Mouse (Mus musculus): ENCODE results near the gene Tapt1. TPM values are rescaled to one million over a fixed set of nuclear protein-coding genes. Genes with fewer than 3 reads are reported as not detected.

Gene Tapt1
- polyA plus RNA-seq, 1 experiment, result 41.9 TPM

DNA sequence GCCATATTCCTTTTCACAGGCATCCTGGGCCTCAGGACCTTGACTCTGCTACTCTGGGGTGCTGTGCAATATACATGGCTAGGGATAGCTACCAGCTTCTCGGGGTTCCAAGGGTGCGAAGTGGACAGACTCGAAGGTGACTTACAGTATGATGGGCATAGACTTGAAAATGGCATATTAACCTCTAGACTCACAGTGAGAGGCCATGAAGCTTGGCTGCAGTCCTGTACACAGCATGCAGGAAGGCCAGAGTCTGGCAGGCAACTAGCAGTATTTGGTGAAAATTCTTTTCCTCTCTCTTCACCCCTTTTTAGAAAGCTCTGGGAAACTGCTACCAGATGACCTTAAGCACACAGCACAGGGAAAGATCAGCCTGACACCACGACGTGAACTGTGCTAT lies 52.4 kb downstream of the Tapt1 start:
- no peaks in the 10 kb centered on the region for H3K4me1 ChIP-seq (ENCODE audit: control insufficient read depth, insufficient read depth, low read length)
- TF ChIP-seq CTCF (IDR thresholded peaks at IDR 0.05; ENCODE audit: control insufficient read depth, insufficient read depth, low read length), result no peak
- no peak for TF ChIP-seq POLR2A (IDR thresholded peaks at IDR 0.05; ENCODE audit: borderline replicate concordance, control insufficient read depth, low read depth, low read length)
- 96% methylated on average over 5 of the region's 5 CpGs for WGBS
- no peak overlapping the region for H3K27ac ChIP-seq (ENCODE audit: control insufficient read depth, insufficient read depth, low read depth, low read length, poor library complexity)
- H3K4me3 ChIP-seq (replicated peaks; ENCODE audit: control insufficient read depth, low read depth, low read length), result no peak overlapping the region

GRCm38 (mm10) chr5:44166866-44167265 lies 59.6 kb downstream of the Tapt1 start:
- Histone ChIP-seq H3K4me1 (ENCODE audit: control insufficient read depth, insufficient read depth, low read length) (no peaks in the 10 kb centered on the region), H3K4me3 (replicated peaks; ENCODE audit: control insufficient read depth, low read depth, low read length) (no peak overlapping the region), H3K27ac (ENCODE audit: control insufficient read depth, insufficient read depth, low read depth, low read length, poor library complexity) (no peak overlapping the region)
- 77% methylated on average over 6 of the region's 6 CpGs for WGBS
- no peak for TF ChIP-seq CTCF (IDR thresholded peaks at IDR 0.05; ENCODE audit: control insufficient read depth, insufficient read depth, low read length)
- no peak for TF ChIP-seq POLR2A (IDR thresholded peaks at IDR 0.05; ENCODE audit: borderline replicate concordance, control insufficient read depth, low read depth, low read length)

DNA sequence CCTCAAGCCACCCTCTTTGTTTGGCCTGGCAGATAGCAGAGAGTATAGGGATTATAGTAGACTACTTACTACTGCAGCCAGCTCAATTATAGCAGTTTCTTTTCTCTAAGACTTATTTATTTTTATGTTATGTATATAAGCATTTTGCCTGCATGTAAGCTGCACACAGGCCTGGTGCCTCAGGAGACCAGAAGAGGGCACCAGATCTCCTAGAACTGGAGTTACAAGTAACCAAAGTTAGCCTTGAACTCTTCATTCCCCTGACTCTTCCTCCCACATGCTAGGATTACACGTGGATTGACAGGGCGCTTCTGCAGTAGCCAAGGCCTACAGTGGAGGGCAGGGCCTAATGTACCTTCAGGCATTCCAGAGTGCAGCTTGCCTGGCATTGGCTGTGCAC lies 60.6 kb downstream of the Tapt1 start:
- 51% methylated on average over 2 of the region's 2 CpGs for WGBS
- no peak overlapping the region for H3K4me3 ChIP-seq (replicated peaks; ENCODE audit: control insufficient read depth, low read depth, low read length)
- H3K27ac ChIP-seq (ENCODE audit: control insufficient read depth, insufficient read depth, low read depth, low read length, poor library complexity), result no peak overlapping the region
- TF ChIP-seq POLR2A (IDR thresholded peaks at IDR 0.05; ENCODE audit: borderline replicate concordance, control insufficient read depth, low read depth, low read length), result no peak
- TF ChIP-seq CTCF (IDR thresholded peaks at IDR 0.05; ENCODE audit: control insufficient read depth, insufficient read depth, low read length), result peak; percentile 45
- no peaks in the 10 kb centered on the region for H3K4me1 ChIP-seq (ENCODE audit: control insufficient read depth, insufficient read depth, low read length)

DNA sequence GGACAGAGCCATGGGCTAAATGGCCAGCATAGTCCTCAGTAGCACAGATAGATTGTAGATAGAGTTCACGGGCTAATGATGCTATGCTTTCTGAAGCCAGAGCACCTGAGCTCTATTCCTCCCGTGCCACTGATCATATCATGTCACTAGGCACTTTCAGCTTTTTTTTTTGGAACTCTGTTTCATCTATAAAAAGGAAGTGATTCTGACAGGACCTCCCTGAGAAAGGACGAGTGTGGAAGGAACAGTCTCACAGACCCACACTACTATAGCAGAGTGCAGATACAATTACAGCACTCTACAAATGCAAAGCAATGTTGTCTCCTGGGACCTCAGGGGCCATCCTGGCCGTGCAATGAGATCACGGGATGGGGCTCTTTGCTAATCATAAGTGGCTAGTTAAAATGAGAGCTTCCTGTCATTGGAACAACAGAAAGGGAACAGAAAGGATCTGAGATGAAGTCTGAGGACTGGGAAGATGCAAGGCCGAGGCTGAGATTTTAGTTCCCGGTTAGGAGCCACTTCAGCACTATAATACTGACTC lies 62.1 kb downstream of the Tapt1 start:
- no peak overlapping the region for H3K4me3 ChIP-seq (replicated peaks; ENCODE audit: control insufficient read depth, low read depth, low read length)
- 37% methylated on average over 7 of the region's 7 CpGs for WGBS
- no peak overlapping the region for H3K27ac ChIP-seq (ENCODE audit: control insufficient read depth, insufficient read depth, low read depth, low read length, poor library complexity)
- no peak for TF ChIP-seq CTCF (IDR thresholded peaks at IDR 0.05; ENCODE audit: control insufficient read depth, insufficient read depth, low read length)
- TF ChIP-seq POLR2A (IDR thresholded peaks at IDR 0.05; ENCODE audit: borderline replicate concordance, control insufficient read depth, low read depth, low read length), result no peak
- H3K4me1 ChIP-seq (ENCODE audit: control insufficient read depth, insufficient read depth, low read length), result no peaks in the 10 kb centered on the region; the same call in 1 of the 2 replicates

- Histone ChIP-seq H3K4me3 (replicated peaks; ENCODE audit: control insufficient read depth, low read depth, low read length) (no peak overlapping the region), H3K4me1 (ENCODE audit: control insufficient read depth, insufficient read depth, low read length) (no peaks in the 10 kb centered on the region; the same call in 1 of the 2 replicates), H3K27ac (ENCODE audit: control insufficient read depth, insufficient read depth, low read depth, low read length, poor library complexity) (peak overlapping the region; percentile 51; the same call in 1 of the 2 replicates)
- no peak for TF ChIP-seq POLR2A (IDR thresholded peaks at IDR 0.05; ENCODE audit: borderline replicate concordance, control insufficient read depth, low read depth, low read length)
- no peak for TF ChIP-seq CTCF (IDR thresholded peaks at IDR 0.05; ENCODE audit: control insufficient read depth, insufficient read depth, low read length)
- WGBS, result 88% methylated on average over 3 of the region's 3 CpGs
These were observed 63.1 kb downstream of the Tapt1 start for GRCm38 (mm10) chr5:44163318-44163717.

- H3K4me1 ChIP-seq (ENCODE audit: control insufficient read depth, insufficient read depth, low read length), result no peaks in the 10 kb centered on the region; the same call in 1 of the 2 replicates
- 70% methylated on average over 7 of the region's 7 CpGs for WGBS
- TF ChIP-seq POLR2A (IDR thresholded peaks at IDR 0.05; ENCODE audit: borderline replicate concordance, control insufficient read depth, low read depth, low read length), result no peak
- no peak for TF ChIP-seq CTCF (IDR thresholded peaks at IDR 0.05; ENCODE audit: control insufficient read depth, insufficient read depth, low read length)
- H3K27ac ChIP-seq (ENCODE audit: control insufficient read depth, insufficient read depth, low read depth, low read length, poor library complexity), result peak overlapping the region; percentile 51; the same call in 1 of the 2 replicates
- H3K4me3 ChIP-seq (replicated peaks; ENCODE audit: control insufficient read depth, low read depth, low read length), result no peak overlapping the region
These were observed 63.6 kb downstream of the Tapt1 start for GRCm38 (mm10) chr5:44162786-44163185.

DNA sequence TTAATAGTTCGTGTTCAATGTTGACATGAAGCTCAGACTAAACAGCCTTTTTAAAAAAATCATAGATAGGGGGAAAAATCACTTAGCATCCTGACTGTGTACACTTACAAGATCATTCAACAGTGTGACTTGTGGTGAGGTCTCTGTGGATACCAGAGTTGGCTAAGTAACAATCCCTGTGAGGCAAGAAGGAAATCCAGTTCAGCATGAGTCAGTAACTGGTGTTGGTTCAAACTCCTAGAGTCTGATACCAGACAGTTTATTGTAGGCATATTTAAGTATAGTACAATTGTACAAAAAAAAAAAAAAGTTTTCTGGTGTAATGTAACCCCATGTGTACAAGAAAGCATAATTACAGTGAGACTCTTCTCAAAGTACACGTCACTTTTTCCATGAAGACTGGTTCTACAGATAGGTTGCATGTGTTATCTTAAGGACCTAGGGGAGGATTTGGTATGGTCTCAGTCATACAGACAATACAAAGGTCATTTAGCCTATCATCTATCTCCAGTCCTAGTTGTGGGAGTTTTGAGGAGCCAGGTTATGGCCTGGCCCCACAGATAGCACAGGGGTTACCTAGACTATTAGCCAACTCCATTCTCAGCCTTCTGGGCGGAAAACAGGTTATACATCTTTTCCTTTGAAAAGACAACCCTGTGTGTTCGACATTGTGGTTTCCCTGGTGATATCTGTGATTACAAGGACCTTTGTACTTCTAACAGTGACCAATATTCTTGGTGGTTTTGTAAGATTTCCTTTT lies 66.6 kb downstream of the Tapt1 start:
- Histone ChIP-seq H3K27ac (ENCODE audit: control insufficient read depth, insufficient read depth, low read depth, low read length, poor library complexity) (no peak overlapping the region), H3K4me3 (replicated peaks; ENCODE audit: control insufficient read depth, low read depth, low read length) (no peak overlapping the region), H3K4me1 (ENCODE audit: control insufficient read depth, insufficient read depth, low read length) (no peaks in the 10 kb centered on the region; the same call in 1 of the 2 replicates)
- TF ChIP-seq POLR2A (IDR thresholded peaks at IDR 0.05; ENCODE audit: borderline replicate concordance, control insufficient read depth, low read depth, low read length), result no peak
- WGBS, result 49% methylated on average over 4 of the region's 4 CpGs

DNA sequence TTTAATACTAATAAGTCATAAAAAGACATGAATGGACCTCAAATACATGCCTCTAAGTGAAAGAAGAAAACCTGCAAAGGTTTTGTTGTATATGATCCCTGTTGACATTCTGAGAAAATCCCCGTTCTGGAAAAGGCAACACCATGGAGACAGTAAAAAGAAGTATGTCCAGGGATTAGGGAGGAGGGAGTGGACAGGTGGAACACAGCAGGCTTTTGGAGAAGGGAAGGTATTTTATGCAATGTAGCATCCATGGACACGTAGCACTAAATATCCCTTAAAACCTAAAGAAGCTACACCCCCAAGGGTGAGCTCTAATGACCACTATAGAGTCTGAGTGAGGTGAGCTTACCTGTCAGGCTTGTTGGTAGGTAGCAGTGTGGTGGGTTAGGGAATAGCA lies 67.2 kb downstream of the Tapt1 start:
- WGBS, result 86% methylated on average over 2 of the region's 2 CpGs
- H3K4me1 ChIP-seq (ENCODE audit: control insufficient read depth, insufficient read depth, low read length), result no peaks in the 10 kb centered on the region; the same call in 1 of the 2 replicates
- TF ChIP-seq CTCF (IDR thresholded peaks at IDR 0.05; ENCODE audit: control insufficient read depth, insufficient read depth, low read length), result no peak
- H3K4me3 ChIP-seq (replicated peaks; ENCODE audit: control insufficient read depth, low read depth, low read length), result no peak overlapping the region
- H3K27ac ChIP-seq (ENCODE audit: control insufficient read depth, insufficient read depth, low read depth, low read length, poor library complexity), result no peak overlapping the region

All from bone marrow, adult 2 months (tissue).